Mouse (Mus musculus) cerebellum, postnatal 25 days (tissue): ENCODE results near the gene Arhgap42.

ENCODE experiments used
- DNase-seq, 2 experiments: peaks; one replicate each; pipeline ENCODE4 v3.0.0; 2021; ENCODE audit warnings: mixed read lengths in 2 of 2

Arhgap42 gene

GRCm38 (mm10) chr9:9208205-9208604 lies 30.7 kb downstream of the Arhgap42 start:
- DNase-seq = no peak

GRCm38 (mm10) chr9:9207251-9207650 lies 31.6 kb downstream of the Arhgap42 start:
- DNase-seq = no peak

GRCm38 (mm10) chr9:9200827-9201388 lies 38.0 kb downstream of the Arhgap42 start:
- DNase-seq = no peak

- no peak for DNase-seq
Observed at GRCm38 (mm10) chr9:9199170-9199841, 39.6 kb downstream of the Arhgap42 start.

GRCm38 (mm10) chr9:9198645-9199044 lies 40.3 kb downstream of the Arhgap42 start:
- no peak for DNase-seq

- peak in 1 of 2 experiments; percentile 5 for DNase-seq
Observed at GRCm38 (mm10) chr9:9196046-9196445, 42.9 kb downstream of the Arhgap42 start.

GRCm38 (mm10) chr9:9194496-9194895 lies 44.4 kb downstream of the Arhgap42 start:
- no peak for DNase-seq

GRCm38 (mm10) chr9:9192716-9193115 lies 46.2 kb downstream of the Arhgap42 start:
- no peak for DNase-seq

- no peak for DNase-seq
Observed at GRCm38 (mm10) chr9:9190835-9191234, 48.1 kb downstream of the Arhgap42 start.

GRCm38 (mm10) chr9:9188167-9188566 lies 50.7 kb downstream of the Arhgap42 start:
- no peak for DNase-seq

GRCm38 (mm10) chr9:9177745-9178144 lies 61.2 kb downstream of the Arhgap42 start:
- no peak for DNase-seq

- DNase-seq = no peak
Observed at GRCm38 (mm10) chr9:9174924-9175323, 64.0 kb downstream of the Arhgap42 start.

- DNase-seq = no peak
Observed at GRCm38 (mm10) chr9:9174206-9174605, 64.7 kb downstream of the Arhgap42 start.

GRCm38 (mm10) chr9:9173091-9173490 lies 65.8 kb downstream of the Arhgap42 start:
- no peak for DNase-seq

GRCm38 (mm10) chr9:9171146-9171816 lies 67.6 kb downstream of the Arhgap42 start:
- DNase-seq = no peak

- DNase-seq = no peak
Observed at GRCm38 (mm10) chr9:9165641-9166063, 73.2 kb downstream of the Arhgap42 start.

- no peak for DNase-seq
Observed at GRCm38 (mm10) chr9:9160736-9161135, 78.2 kb downstream of the Arhgap42 start.

GRCm38 (mm10) chr9:9158241-9158640 lies 80.7 kb downstream of the Arhgap42 start:
- no peak for DNase-seq

GRCm38 (mm10) chr9:9157425-9157824 lies 81.5 kb downstream of the Arhgap42 start:
- peak in 1 of 2 experiments; percentile 3 for DNase-seq

GRCm38 (mm10) chr9:9154636-9155035 lies 84.3 kb downstream of the Arhgap42 start:
- no peak for DNase-seq

GRCm38 (mm10) chr9:9144301-9145121 lies 94.4 kb downstream of the Arhgap42 start:
- no peak for DNase-seq

GRCm38 (mm10) chr9:9143102-9143501 lies 95.8 kb downstream of the Arhgap42 start:
- DNase-seq = no peak

GRCm38 (mm10) chr9:9142561-9142960 lies 96.3 kb downstream of the Arhgap42 start:
- DNase-seq = no peak
